Mouse (Mus musculus) olfactory bulb, adult 2 months (tissue): ENCODE measurements at regions not wholly inside any gene's neighbourhood (a gene's known extent, or its start where the extent isn't known, plus 50 kb on each side); places are given as distances from the start of the nearest gene placed in this dataset.
"Not testable (repeated sequence)": the region's sequence is repeated elsewhere in the genome, so short reads cannot be mapped to it uniquely, and the experiment has no call there.

ENCODE experiments used
- H3K27ac ChIP-seq: fragments of 200-500 bp; 2 replicates; pipeline ENCODE4 v1.5.1; 2012; ENCODE audit warnings: low read depth, low read length; ENCODE audit not compliant: insufficient read depth
- H3K4me1 ChIP-seq: fragments of 200-500 bp; 2 replicates; pipeline ENCODE4 v1.6.1; 2012; ENCODE audit warnings: low read length; ENCODE audit not compliant: control insufficient read depth, insufficient read depth
- H3K4me3 ChIP-seq: fragments of 200-500 bp; 2 replicates; pipeline ENCODE4 v1.5.1; 2012; ENCODE audit warnings: mild to moderate bottlenecking, low read depth, low read length, moderate library complexity; ENCODE audit not compliant: insufficient read depth
- CTCF ChIP-seq: fragments of 200-500 bp; IDR thresholded peaks from 2 replicates; pipeline ENCODE4 v1.5.1; 2012; ENCODE audit warnings: low read depth, mild to moderate bottlenecking, low read length, moderate library complexity; ENCODE audit not compliant: insufficient read depth
- POLR2A ChIP-seq: fragments of 200-500 bp; IDR thresholded peaks from 2 replicates; pipeline ENCODE4 v1.6.1; 2012; ENCODE audit warnings: mild to moderate bottlenecking, low read depth, low read length, moderate library complexity; ENCODE audit not compliant: insufficient read depth
- WGBS: fragments of 180-500 bp; shearing (Covaris S2); methylation state at CpG from one replicate; pipeline ENCODE4 v1.1.7; 2018; 5-methylcytosine and 5-hydroxymethylcytosine counted together

DNA sequence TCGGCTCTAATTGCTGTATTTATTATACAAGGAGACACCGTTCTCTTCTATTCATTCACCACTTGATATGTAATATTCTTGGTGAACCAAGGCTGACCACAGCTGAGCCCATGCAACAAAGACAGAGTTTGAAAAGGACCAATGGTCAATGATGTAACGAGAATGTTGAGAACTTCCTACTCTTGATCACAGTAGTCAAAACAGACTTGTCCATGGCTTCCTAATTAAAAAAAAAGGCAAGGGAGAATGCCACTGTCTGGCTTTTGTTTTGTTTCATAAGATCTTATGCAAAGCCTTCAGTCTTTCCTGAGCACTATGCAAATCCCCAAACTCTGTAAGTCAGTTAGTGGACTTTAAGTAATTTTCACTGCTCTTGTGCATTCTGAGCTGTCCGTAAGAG lies 279.7 kb downstream of the Tox3 start:
- H3K4me3 ChIP-seq: no peak overlapping the region
- H3K4me1 ChIP-seq: peaks cover 2% of the 10 kb centered on the region; the same call in 1 of the 2 replicates
- TF ChIP-seq CTCF: no peak
- TF ChIP-seq POLR2A: no peak
- no peak overlapping the region for H3K27ac ChIP-seq
- 85% methylated on average over 4 of the region's 4 CpGs for WGBS

DNA sequence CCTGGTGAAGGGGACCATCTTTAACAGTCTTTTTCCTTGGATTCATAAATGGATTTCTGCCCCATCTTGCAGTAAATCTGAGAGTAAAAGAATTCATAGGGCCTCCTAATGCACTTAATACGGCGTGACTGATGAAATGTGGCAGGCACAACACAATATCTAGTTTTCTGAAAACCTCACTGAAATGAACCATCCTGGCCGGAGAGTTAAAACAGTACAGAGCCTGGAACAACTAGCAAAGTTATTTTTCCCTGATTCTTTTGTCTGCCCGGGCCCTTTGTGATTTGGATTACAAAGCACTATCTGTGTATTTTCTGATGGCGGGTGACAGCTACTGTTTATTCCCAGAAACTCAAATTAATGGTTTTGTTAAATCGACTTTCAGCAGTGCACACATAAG lies 283.8 kb downstream of the Tox3 start:
- H3K4me1 ChIP-seq: peaks cover 2% of the 10 kb centered on the region; the same call in 1 of the 2 replicates
- TF ChIP-seq CTCF: no peak
- no peak for TF ChIP-seq POLR2A
- no peak overlapping the region for H3K4me3 ChIP-seq
- no peak overlapping the region for H3K27ac ChIP-seq
- WGBS: 27% methylated on average over 6 of the region's 6 CpGs

DNA sequence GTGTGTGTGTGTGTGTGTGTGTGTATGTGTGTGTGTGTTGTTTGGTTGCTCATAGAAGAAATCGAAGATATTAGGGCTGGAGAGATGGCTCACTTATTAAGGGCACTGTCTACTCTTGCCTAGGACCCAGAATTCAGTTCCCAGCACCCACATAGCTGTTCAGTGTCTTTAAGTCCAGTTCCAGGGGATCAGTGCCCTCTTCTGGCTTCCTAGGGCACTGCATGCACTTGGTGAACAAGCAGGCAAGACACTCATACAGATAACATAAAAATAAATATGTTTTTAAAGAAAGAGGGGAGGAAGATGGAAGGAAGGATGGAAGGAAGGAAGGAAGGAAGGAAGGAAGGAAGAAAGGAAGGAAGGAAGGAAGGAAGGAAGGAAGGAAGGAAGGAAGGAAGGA lies 284.9 kb downstream of the Tox3 start:
- H3K4me3 ChIP-seq: no peak overlapping the region
- peaks cover 2% of the 10 kb centered on the region; the same call in 1 of the 2 replicates for H3K4me1 ChIP-seq
- H3K27ac ChIP-seq: no peak overlapping the region
- TF ChIP-seq POLR2A (no peak), CTCF (no peak)
- WGBS: 100% methylated on average over 1 of the region's 1 CpGs

DNA sequence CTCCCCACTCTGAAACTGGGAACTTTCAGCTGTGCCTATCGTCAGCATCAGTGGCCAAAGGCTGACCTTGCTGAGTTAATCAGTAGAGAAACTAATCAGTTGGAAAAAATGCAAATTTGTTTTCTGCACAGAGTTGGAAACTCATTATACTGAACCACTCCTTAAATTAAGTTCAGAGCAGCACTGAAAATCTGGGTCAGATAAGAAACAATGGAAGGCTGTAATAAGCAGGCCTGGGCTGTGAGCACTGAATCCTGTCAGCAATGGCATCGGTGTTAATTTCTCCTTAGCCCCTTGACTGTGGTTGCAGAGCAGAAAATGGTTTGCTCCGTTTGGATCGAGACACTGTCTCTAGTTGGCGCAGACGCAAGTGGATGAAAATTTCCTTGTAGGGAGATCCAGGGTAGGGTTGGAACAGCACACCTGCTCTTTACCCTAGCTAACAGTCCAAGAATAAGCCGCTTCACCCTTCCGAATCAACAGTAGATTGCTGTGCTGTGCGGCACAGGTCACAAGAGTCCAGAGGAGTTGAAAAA lies 289.4 kb downstream of the Tox3 start:
- no peak for TF ChIP-seq CTCF
- TF ChIP-seq POLR2A: no peak
- Histone ChIP-seq H3K4me3 (no peak overlapping the region), H3K27ac (no peak overlapping the region), H3K4me1 (no peaks in the 10 kb centered on the region)
- WGBS: 58% methylated on average over 9 of the region's 9 CpGs

DNA sequence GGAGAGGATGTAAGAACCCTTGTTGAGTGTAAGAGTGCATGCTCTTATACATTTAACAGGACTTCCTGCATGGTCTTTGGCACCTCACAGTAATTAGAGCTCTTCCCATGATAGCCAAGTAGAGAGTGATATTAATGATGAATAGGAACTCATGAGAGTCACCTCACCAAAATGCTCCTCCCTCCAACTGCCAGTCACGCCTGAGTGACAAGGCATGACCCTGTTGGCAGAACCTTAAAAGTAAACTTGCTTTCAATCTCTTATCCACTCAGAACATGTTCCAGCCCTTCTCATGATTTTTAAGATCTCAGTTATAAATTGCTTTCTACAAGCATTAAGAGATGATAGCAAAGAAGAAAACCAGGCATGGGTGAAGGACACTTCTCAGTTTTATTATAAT lies 291.8 kb downstream of the Tox3 start:
- Histone ChIP-seq H3K4me3 (no peak overlapping the region), H3K4me1 (no peaks in the 10 kb centered on the region), H3K27ac (no peak overlapping the region)
- WGBS: 96% methylated on average over 1 of the region's 1 CpGs
- TF ChIP-seq POLR2A: no peak
- no peak for TF ChIP-seq CTCF

DNA sequence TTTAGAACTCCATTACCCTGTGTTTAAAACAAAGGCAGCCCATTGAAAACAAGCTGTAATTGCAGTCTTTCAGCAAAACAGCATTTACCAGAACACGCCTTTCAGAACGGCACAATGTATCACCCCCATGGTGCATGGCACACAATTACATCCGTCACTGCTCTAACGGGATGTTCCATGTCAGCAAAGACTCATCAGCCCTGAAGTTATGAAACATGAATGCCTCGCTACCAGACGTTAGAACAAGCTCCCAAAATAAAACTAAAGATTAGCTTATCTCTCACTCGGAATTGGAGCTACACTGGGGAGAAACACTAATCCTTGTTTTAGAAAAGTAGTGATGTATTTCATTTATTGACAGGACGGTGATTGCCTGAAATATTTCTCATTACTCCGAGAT lies 301.4 kb downstream of the Tox3 start:
- Histone ChIP-seq H3K4me3 (no peak overlapping the region), H3K27ac (no peak overlapping the region), H3K4me1 (0 out of 2 replicates have a peak, but pooled peaks cover 2% of the 10 kb centered on the region)
- WGBS: 25% methylated on average over 9 of the region's 9 CpGs
- no peak for TF ChIP-seq CTCF

DNA sequence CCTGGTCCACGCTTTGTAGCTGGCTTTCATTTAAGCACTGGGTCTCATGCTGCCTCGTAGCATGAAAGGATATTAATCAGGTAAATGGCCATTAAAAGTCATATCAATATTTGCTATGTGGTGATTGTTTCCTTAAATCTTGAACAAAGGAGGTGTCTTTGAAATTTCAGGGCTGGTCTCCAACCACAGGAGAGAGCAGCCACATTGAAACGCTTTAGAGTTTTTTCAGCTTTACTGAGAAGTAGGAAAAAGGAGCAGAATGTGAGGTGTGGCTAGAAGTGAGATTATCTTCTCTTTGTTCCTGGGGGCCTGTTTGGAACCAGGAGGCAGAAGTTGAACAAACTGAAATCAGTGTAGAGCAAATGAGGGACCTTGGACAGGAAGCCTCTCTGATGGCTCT lies 311.7 kb downstream of the Tox3 start:
- H3K27ac ChIP-seq: no peak overlapping the region
- H3K4me1 ChIP-seq: no peaks in the 10 kb centered on the region
- no peak overlapping the region for H3K4me3 ChIP-seq
- WGBS: 71% methylated on average over 3 of the region's 3 CpGs
- TF ChIP-seq CTCF (no peak), POLR2A (no peak)

DNA sequence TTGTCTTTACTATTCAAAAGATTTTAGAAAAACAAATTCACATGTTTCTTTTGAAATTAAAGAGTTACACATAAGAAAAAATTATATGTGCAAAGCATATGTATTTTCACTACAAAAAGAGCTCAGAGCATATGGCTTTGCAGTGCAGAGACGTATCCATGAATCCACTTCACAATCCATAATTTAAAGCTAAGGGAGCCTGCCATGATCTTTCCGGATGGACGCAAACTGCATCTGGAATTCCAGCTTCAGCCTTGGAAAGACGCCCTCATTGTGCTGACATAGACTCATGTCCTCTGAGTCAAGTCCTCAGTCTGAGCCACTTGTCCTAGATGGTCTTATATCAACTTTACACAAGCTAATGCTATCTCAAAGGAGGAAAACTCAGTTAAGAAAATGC lies 315.6 kb downstream of the Tox3 start:
- TF ChIP-seq CTCF (no peak), POLR2A (no peak)
- Histone ChIP-seq H3K4me1 (no peaks in the 10 kb centered on the region), H3K4me3 (no peak overlapping the region), H3K27ac (no peak overlapping the region)
- 97% methylated on average over 4 of the region's 4 CpGs for WGBS

DNA sequence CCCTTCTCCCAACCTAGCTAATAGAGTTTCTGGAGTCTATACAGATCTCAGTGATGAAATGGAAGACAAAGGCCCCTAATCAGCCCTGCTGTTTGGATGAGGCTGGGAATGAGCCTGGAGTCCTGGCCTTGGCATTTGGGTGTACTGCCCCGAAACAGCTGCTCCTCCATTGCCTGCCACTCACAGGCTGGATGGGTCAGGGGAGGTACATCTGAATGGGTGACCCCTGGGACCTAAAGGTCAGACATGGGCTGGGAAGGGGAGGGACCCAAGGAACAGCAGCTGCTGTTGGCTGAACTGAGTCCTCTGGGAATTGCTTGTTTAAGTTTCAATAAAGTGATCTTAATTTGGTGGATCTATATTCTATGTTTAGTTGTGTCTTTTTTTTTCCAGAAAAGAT lies 316.9 kb downstream of the Tox3 start:
- Histone ChIP-seq H3K4me1 (no peaks in the 10 kb centered on the region), H3K27ac (no peak overlapping the region), H3K4me3 (no peak overlapping the region)
- 83% methylated on average over 1 of the region's 1 CpGs for WGBS
- TF ChIP-seq POLR2A: no peak
- TF ChIP-seq CTCF: no peak

DNA sequence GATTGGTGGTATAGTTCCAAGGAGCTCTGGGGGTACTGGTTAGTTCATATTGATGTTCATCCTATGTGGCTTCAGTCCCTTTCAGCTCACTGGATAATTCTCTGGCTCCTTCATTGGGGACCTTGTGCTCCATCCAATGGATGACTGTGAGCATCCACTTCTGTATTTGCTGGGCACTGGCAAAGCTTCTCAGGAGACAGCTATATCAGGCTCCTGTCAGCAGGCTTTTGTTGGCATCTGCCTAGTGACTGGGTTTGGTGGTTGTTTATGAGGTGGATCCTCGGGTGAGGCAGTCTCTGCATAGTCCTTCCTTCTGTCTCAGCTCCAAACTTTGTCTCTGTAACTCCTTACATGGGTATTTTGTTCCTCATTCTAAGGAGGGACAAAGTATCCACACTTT lies 330.2 kb downstream of the Tox3 start:
- H3K4me3 ChIP-seq: not testable (repeated sequence)

More for the DNA sequence above, 330.2 kb downstream of the Tox3 start:
- H3K27ac ChIP-seq, H3K4me1 ChIP-seq: not testable (repeated sequence)
- 83% methylated on average over 1 of the region's 1 CpGs for WGBS
